In genomic region chr8:111991278-111991677, GRCm38 (mm10) we compare ENCODE assay signal across 8 mouse cellular contexts. TPM values are rescaled to one million over a fixed set of nuclear protein-coding genes. Genes with fewer than 3 reads are reported as not detected.
DNase-seq lines count a peak whose midpoint lies in the region; ATAC-seq lines count a peak whose summit lies in the region.
"Had no signal": no experiment of that assay in that cellular context is flagged by ENCODE, and none has a peak within 500 bp of the region (broad histone marks: within the 10 kb centered on the region; RNA-seq: fewer than 3 reads in every experiment).

No protein-coding gene starts in this region.

- H3K9me3 ChIP-seq in lung, embryonic 16.5 days (ENCODE audit: control insufficient read depth, low read length): no peaks in the 10 kb centered on the region
- H3K9me3 ChIP-seq in forebrain, embryonic 10.5 days: no peaks in the 10 kb centered on the region
- H3K9me3 ChIP-seq in limb, embryonic 13.5 days: no peaks in the 10 kb centered on the region
- H3K9me3 ChIP-seq in stomach, embryonic 15.5 days: no peaks in the 10 kb centered on the region

- WGBS in lung, embryonic 16.5 days: 42% methylated on average over 8 of the region's 8 CpGs
- WGBS in forebrain, embryonic 10.5 days: 71% methylated on average over 8 of the region's 8 CpGs
- 65% methylated on average over 8 of the region's 8 CpGs for WGBS in limb, embryonic 13.5 days
- WGBS in stomach, embryonic 15.5 days: 52% methylated on average over 8 of the region's 8 CpGs

- intact Hi-C loops in left cerebral cortex, postnatal 36 days (cut with DNase I): loop anchor here (2.0 kb wide), 1 partner anchor 50 kb away; the partner anchor contains the start of gene Gabarapl2

- H3K4me3 ChIP-seq in lung, embryonic 16.5 days (ENCODE audit: low read length): peak overlapping the region; percentile 80
- peak overlapping the region; percentile 85 for H3K4me3 ChIP-seq in forebrain, embryonic 10.5 days
- peak overlapping the region; percentile 61 for H3K4me3 ChIP-seq in limb, embryonic 13.5 days
- peak overlapping the region; percentile 89 for H3K4me3 ChIP-seq in stomach, embryonic 15.5 days (replicated peaks)

- no peak for DNase-seq in lung, postnatal 14 days
- DNase-seq in forebrain, embryonic 10.5 days (ENCODE audit: extremely low spot score, low spot score): no peak
- no peak for DNase-seq in left cerebral cortex, postnatal 36 days (ENCODE audit: low spot score in 2 of 2)
- DNase-seq in urinary bladder, postnatal 4 days (ENCODE audit: low spot score in 2 of 2): no peak
- DNase-seq: adrenal gland, adult 2 months had no signal

- no peak for ATAC-seq in lung, embryonic 16.5 days (ENCODE audit: low read depth)
- ATAC-seq in limb, embryonic 13.5 days (ENCODE audit: low FRiP score, low read depth): no peak
- no peak for ATAC-seq in stomach, embryonic 15.5 days (ENCODE audit: insufficient read depth, low FRiP score, low read depth)

- H3K4me2 ChIP-seq in lung, embryonic 16.5 days (ENCODE audit: low read depth, low read length): peak overlapping the region; percentile 68
- H3K4me2 ChIP-seq in limb, embryonic 13.5 days (replicated peaks): peak overlapping the region; percentile 74
- peak overlapping the region; percentile 71 for H3K4me2 ChIP-seq in stomach, embryonic 15.5 days

- H3K9ac ChIP-seq in lung, embryonic 16.5 days (ENCODE audit: low read length): peak overlapping the region; percentile 80
- peak overlapping the region; percentile 77 for H3K9ac ChIP-seq in limb, embryonic 13.5 days
- H3K9ac ChIP-seq in stomach, embryonic 15.5 days: peak overlapping the region; percentile 76; the same call in 1 of the 2 replicates

- no peaks in the 10 kb centered on the region for H3K27me3 ChIP-seq in lung, embryonic 16.5 days (ENCODE audit: control insufficient read depth, insufficient read depth, low read depth, low read length)
- H3K27me3 ChIP-seq in forebrain, embryonic 10.5 days (ENCODE audit: poor library complexity, severe bottlenecking): no peaks in the 10 kb centered on the region
- H3K27me3 ChIP-seq in limb, embryonic 13.5 days: no peaks in the 10 kb centered on the region
- no peaks in the 10 kb centered on the region for H3K27me3 ChIP-seq in stomach, embryonic 15.5 days (replicated peaks)

- no peak overlapping the region for H3K27ac ChIP-seq in lung, embryonic 16.5 days (ENCODE audit: low read length)
- H3K27ac ChIP-seq in forebrain, embryonic 10.5 days: peak overlapping the region; percentile 90
- H3K27ac ChIP-seq in limb, embryonic 13.5 days: no peak overlapping the region
- no peak overlapping the region for H3K27ac ChIP-seq in stomach, embryonic 15.5 days

- peaks cover 3% of the 10 kb centered on the region; the same call in 1 of the 2 replicates for H3K4me1 ChIP-seq in lung, embryonic 16.5 days (replicated peaks; ENCODE audit: control insufficient read depth, insufficient read depth, low read length)
- H3K4me1 ChIP-seq in forebrain, embryonic 10.5 days: peaks cover 9% of the 10 kb centered on the region
- peaks cover 7% of the 10 kb centered on the region; the same call in 1 of the 2 replicates for H3K4me1 ChIP-seq in limb, embryonic 13.5 days
- peaks cover 4% of the 10 kb centered on the region for H3K4me1 ChIP-seq in stomach, embryonic 15.5 days

- peaks cover 26% of the 10 kb centered on the region for H3K36me3 ChIP-seq in lung, embryonic 16.5 days (ENCODE audit: control insufficient read depth, insufficient read depth, low read length)
- H3K36me3 ChIP-seq in forebrain, embryonic 10.5 days (replicated peaks): peaks cover 73% of the 10 kb centered on the region
- peaks cover 64% of the 10 kb centered on the region for H3K36me3 ChIP-seq in limb, embryonic 13.5 days
- peaks cover 35% of the 10 kb centered on the region for H3K36me3 ChIP-seq in stomach, embryonic 15.5 days

RNA-seq across cellular contexts. Expression of gene Adat1, which starts 0.8 kb away (rescaled TPM):
- 7.5 and 8.8 TPM in 2 replicates for polyA plus RNA-seq in lung, embryonic 16.5 days (2015; fragmentation: Nextera tagmentation; extraction: Ambion mirVana)
- 18.6 and 18.7 TPM in 2 replicates for polyA plus RNA-seq in forebrain, embryonic 10.5 days (2016; fragmentation: Nextera tagmentation; extraction: Ambion mirVana)
- 11.9 and 12.1 TPM in 2 replicates for polyA plus RNA-seq in limb, embryonic 13.5 days (2015; fragmentation: Nextera tagmentation; extraction: Ambion mirVana)
- polyA plus RNA-seq in stomach, embryonic 15.5 days (2015; fragmentation: Nextera tagmentation; extraction: Ambion mirVana): 8.5 and 10.0 TPM in 2 replicates
- total RNA-seq in left cerebral cortex, postnatal 36 days (2021): 1 to 10 TPM; 4.0 to 8.0 TPM

RNA-seq across cellular contexts. Expression of gene Kars, which starts 19.8 kb away (rescaled TPM):
- polyA plus RNA-seq in lung, embryonic 16.5 days (2015; fragmentation: Nextera tagmentation; extraction: Ambion mirVana): 159 and 172 TPM in 2 replicates
- 270 and 285 TPM in 2 replicates for polyA plus RNA-seq in forebrain, embryonic 10.5 days (2016; fragmentation: Nextera tagmentation; extraction: Ambion mirVana)
- 222 and 227 TPM in 2 replicates for polyA plus RNA-seq in limb, embryonic 13.5 days (2015; fragmentation: Nextera tagmentation; extraction: Ambion mirVana)
- 166 and 185 TPM in 2 replicates for polyA plus RNA-seq in stomach, embryonic 15.5 days (2015; fragmentation: Nextera tagmentation; extraction: Ambion mirVana)
- 10 to 100 TPM; 68.6 to 73.2 TPM for total RNA-seq in left cerebral cortex, postnatal 36 days (2021)

RNA-seq across cellular contexts. Expression of gene Terf2ip, which starts 19.9 kb away (rescaled TPM):
- 23.1 and 23.3 TPM in 2 replicates for polyA plus RNA-seq in lung, embryonic 16.5 days (2015; fragmentation: Nextera tagmentation; extraction: Ambion mirVana)
- 26.7 and 27.5 TPM in 2 replicates for polyA plus RNA-seq in forebrain, embryonic 10.5 days (2016; fragmentation: Nextera tagmentation; extraction: Ambion mirVana)
- 28.5 and 29.1 TPM in 2 replicates for polyA plus RNA-seq in limb, embryonic 13.5 days (2015; fragmentation: Nextera tagmentation; extraction: Ambion mirVana)
- 22.2 and 23.1 TPM in 2 replicates for polyA plus RNA-seq in stomach, embryonic 15.5 days (2015; fragmentation: Nextera tagmentation; extraction: Ambion mirVana)
- 10 to 100 TPM; 36.2 to 37.8 TPM for total RNA-seq in left cerebral cortex, postnatal 36 days (2021)

RNA-seq across cellular contexts. Expression of gene Gm6793, which starts 23.6 kb away (rescaled TPM):
- 0.58 and 0.60 TPM in 2 replicates for polyA plus RNA-seq in lung, embryonic 16.5 days (2015; fragmentation: Nextera tagmentation; extraction: Ambion mirVana)
- 0.21 TPM in 1 of 2 replicates, not detected in the other for polyA plus RNA-seq in forebrain, embryonic 10.5 days (2016; fragmentation: Nextera tagmentation; extraction: Ambion mirVana)
- 0.29 and 0.45 TPM in 2 replicates for polyA plus RNA-seq in limb, embryonic 13.5 days (2015; fragmentation: Nextera tagmentation; extraction: Ambion mirVana)
- polyA plus RNA-seq in stomach, embryonic 15.5 days (2015; fragmentation: Nextera tagmentation; extraction: Ambion mirVana): 0.31 and 0.39 TPM in 2 replicates
- not detected for total RNA-seq in left cerebral cortex, postnatal 36 days (2021)
- total RNA-seq: adrenal gland, adult 2 months had no signal
- polyA plus RNA-seq: adrenal gland, adult 2 months had no signal

RNA-seq across cellular contexts. Expression of gene Gabarapl2, which starts 50.8 kb away (rescaled TPM):
- 195 and 218 TPM in 2 replicates for polyA plus RNA-seq in lung, embryonic 16.5 days (2015; fragmentation: Nextera tagmentation; extraction: Ambion mirVana)
- 204 and 213 TPM in 2 replicates for polyA plus RNA-seq in forebrain, embryonic 10.5 days (2016; fragmentation: Nextera tagmentation; extraction: Ambion mirVana)
- polyA plus RNA-seq in limb, embryonic 13.5 days (2015; fragmentation: Nextera tagmentation; extraction: Ambion mirVana): 163 and 169 TPM in 2 replicates
- polyA plus RNA-seq in stomach, embryonic 15.5 days (2015; fragmentation: Nextera tagmentation; extraction: Ambion mirVana): 189 and 205 TPM in 2 replicates
- 100 to 1,000 TPM; 201 to 216 TPM for total RNA-seq in left cerebral cortex, postnatal 36 days (2021)
